Mouse (Mus musculus) liver, embryonic 16.5 days (tissue): ENCODE data around the gene Ccdc18. TPM values are rescaled to one million over a fixed set of nuclear protein-coding genes. Genes with fewer than 3 reads are reported as not detected.
"Not testable (repeated sequence)": the region's sequence is repeated elsewhere in the genome, so short reads cannot be mapped to it uniquely, and the experiment has no call there.

Source experiments
- ATAC-seq: fragments of 200-750 bp; cut with Nextera tagmentation; 2 replicates; pipeline ENCODE4 v1.8.0; 2017; ENCODE audit warnings: low read depth, mild to moderate bottlenecking, moderate number of reproducible peaks, moderate library complexity
- H3K27ac ChIP-seq: fragments of 300-500 bp; sonication (generic); 2 replicates; pipeline ENCODE4 v1.5.1; 2014; ENCODE audit warnings: mild to moderate bottlenecking, low read length
- H3K27me3 ChIP-seq: fragments of 300-500 bp; sonication (generic); 2 replicates; pipeline ENCODE4 v1.6.1; 2014; ENCODE audit warnings: low read depth, low read length, mixed read lengths; ENCODE audit not compliant: control insufficient read depth, insufficient read depth
- H3K36me3 ChIP-seq: fragments of 300-500 bp; sonication (generic); 2 replicates; pipeline ENCODE4 v1.6.1; 2014; ENCODE audit warnings: mild to moderate bottlenecking; ENCODE audit not compliant: control insufficient read depth, insufficient read depth
- H3K4me1 ChIP-seq: fragments of 300-500 bp; sonication (generic); 2 replicates; pipeline ENCODE4 v1.6.1; 2014; ENCODE audit warnings: low read depth, low read length, mixed read lengths; ENCODE audit not compliant: control insufficient read depth
- H3K4me2 ChIP-seq: fragments of 300-500 bp; sonication (generic); 2 replicates; pipeline ENCODE4 v1.6.1; 2014; ENCODE audit warnings: low read depth, low read length, mixed read lengths
- H3K4me3 ChIP-seq: fragments of 300-500 bp; sonication (generic); 2 replicates; pipeline ENCODE4 v1.5.1; 2014; ENCODE audit warnings: low read depth, mild to moderate bottlenecking, low read length
- H3K9ac ChIP-seq: fragments of 300-500 bp; sonication (generic); 2 replicates; pipeline ENCODE4 v1.6.1; 2014; ENCODE audit warnings: low read depth, low read length
- H3K9me3 ChIP-seq: fragments of 300-500 bp; sonication (generic); replicated peaks from 2 replicates; pipeline ENCODE4 v1.6.1; 2016; ENCODE audit warnings: low read length; ENCODE audit not compliant: control insufficient read depth
- WGBS: fragments of 180-500 bp; shearing (Covaris S2); extraction: QIAGEN DNeasy Blood & Tissue Kit; methylation state at CpG from one replicate; pipeline ENCODE4 v1.1.7; 2014; ENCODE audit not compliant: insufficient replicate concordance; 5-methylcytosine and 5-hydroxymethylcytosine counted together
- polyA plus RNA-seq: library from polyadenylated mRNA; unstranded; fragments of >200 nt; fragmentation: Nextera tagmentation; extraction: Ambion mirVana; gene quantifications from 2 replicates; pipeline ENCODE4 v1.2.1, GENCODE M21; 2015

The Ccdc18 gene
- 4.0 and 4.8 TPM in 2 replicates for polyA plus RNA-seq

DNA sequence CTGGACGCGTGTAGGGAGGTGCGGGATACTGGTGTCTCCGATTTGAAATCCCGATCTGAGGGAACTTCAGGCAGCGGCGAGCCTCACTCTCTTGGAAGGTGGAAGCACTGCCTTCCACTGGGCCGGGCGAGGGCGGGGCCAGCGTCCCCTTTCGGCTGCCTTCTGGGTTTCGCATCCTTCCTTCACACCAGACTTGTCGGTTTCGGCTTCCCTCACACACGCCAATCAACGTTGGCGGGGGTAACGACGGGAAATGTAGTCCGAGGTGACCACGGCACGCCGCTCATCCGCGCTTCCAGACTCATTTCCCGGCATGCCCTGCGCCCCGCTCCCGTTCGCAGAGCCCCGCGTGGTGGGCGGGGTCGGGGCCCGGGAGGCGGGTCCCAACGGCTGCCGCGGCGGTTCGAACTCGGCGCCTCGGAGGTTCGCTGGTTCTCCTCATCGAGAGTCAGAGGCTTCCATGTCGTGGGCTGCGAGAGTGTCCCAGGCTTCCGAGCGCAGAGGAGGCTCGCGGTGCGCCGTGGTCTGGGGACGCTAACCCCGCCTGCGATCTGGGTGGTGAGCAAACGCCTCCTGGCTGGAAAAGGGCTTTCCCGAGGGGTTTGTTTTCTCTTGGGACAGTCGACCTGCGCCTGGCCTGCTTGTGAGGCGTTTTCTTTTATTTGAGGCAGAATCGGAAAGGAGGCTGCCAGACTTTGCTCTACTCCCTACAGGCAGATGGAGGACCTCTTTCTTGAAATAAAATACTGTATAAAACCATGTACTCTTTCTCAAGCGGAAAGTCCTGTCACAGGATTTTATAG lies at the start of gene Ccdc18, which contains the start of gene Tmed5:
Gene Ccdc18 (plus strand): TSS at position 435 of the 803 bp plus-strand sequence.
Gene Tmed5 (minus strand): TSS at position 180 of the 803 bp plus-strand sequence.
- WGBS, result under 1% methylated on average over 63 of the region's 65 CpGs
- ATAC-seq, result peak; percentile 99
- no peaks in the 10 kb centered on the region for H3K27me3 ChIP-seq
- 0 out of 2 replicates have a peak, but pooled peaks cover 1% of the 10 kb centered on the region for H3K36me3 ChIP-seq
- no peaks in the 10 kb centered on the region for H3K9me3 ChIP-seq
- H3K9ac ChIP-seq, result peak within 1 kb of the TSS; percentile 93
- H3K4me3 ChIP-seq, result peak within 1 kb of the TSS; percentile 72
- peaks cover 8% of the 10 kb centered on the region for H3K4me1 ChIP-seq
- peak within 1 kb of the TSS; percentile 95 for H3K4me2 ChIP-seq
- peak within 1 kb of the TSS; percentile 92 for H3K27ac ChIP-seq

DNA sequence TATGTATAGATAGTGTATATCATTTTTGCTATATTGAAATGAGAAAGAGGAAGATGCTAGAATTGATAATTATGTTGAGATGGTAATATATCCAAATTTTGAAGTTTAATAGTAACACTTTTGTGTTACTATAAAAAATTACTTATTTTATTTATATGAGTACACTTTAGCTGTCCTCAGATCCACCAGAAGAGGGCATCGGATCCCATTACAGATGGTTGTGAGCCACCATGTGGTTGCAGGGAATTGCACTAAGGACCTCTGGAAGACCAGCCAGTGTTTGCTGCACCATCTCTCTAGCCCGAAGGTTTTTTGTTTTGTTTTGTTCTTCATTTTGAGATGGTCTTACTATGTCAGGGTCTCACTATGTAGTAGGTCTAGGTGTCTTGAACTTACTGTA lies 47.2 kb upstream of the Ccdc18 start:
- no peaks in the 10 kb centered on the region for H3K9me3 ChIP-seq
- WGBS, result 74% methylated on average over 2 of the region's 2 CpGs
- H3K36me3 ChIP-seq, result peaks cover 10% of the 10 kb centered on the region

DNA sequence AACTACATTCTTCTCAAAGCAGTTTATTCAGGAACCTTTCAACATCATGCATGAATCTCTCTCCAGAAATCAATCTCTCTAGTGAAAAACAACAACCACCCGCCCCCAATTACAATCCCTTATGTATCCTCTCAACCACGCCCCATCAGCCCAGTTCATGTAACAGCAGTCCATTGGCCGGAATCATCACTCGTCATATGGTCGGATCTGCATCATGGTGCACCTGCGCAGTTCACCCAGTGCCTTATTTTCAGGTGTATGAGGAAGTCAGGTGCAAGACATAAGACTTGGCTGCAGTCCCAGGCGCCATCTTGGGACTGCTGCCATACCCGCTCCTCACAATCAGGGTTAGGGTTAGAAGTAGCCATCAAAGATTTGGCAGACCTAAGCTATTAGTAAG lies 39.9 kb upstream of the Ccdc18 start:
- 91% methylated on average over 8 of the region's 8 CpGs for WGBS
- H3K36me3 ChIP-seq, H3K9me3 ChIP-seq, ATAC-seq, H3K4me2 ChIP-seq, H3K27me3 ChIP-seq, H3K4me1 ChIP-seq, H3K9ac ChIP-seq, H3K4me3 ChIP-seq, H3K27ac ChIP-seq: not testable (repeated sequence)

More for the DNA sequence above, 47.2 kb upstream of the Ccdc18 start:
- Histone ChIP-seq H3K4me3 (no peak overlapping the region), H3K27me3 (no peaks in the 10 kb centered on the region), H3K4me2 (no peak overlapping the region), H3K4me1 (no peaks in the 10 kb centered on the region), H3K9ac (no peak overlapping the region), H3K27ac (no peak overlapping the region)
- no peak for ATAC-seq

DNA sequence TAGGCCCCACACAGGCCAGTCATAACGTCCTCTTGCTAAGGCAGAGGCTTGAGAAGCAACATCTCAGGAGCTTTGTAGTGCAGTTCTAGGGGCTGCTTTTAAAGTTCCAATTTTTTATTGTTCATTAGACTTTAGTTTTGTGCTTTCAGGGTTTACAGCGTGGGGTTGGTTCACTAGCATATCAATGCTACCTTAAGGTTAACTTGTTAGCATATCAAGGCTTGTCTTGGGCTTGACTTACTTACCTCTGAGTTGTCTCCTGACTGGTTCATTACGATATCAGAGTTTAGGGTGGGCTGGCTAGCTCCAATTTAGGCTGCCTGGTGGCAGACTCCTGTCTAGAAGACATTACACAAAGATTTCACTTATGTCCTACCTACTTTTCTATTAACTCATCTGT lies 35.0 kb upstream of the Ccdc18 start:
- H3K27ac ChIP-seq, result no peak overlapping the region
- peaks cover 8% of the 10 kb centered on the region for H3K36me3 ChIP-seq
- no peak overlapping the region for H3K4me2 ChIP-seq
- no peak overlapping the region for H3K9ac ChIP-seq
- no peak for ATAC-seq
- 82% methylated on average over 3 of the region's 3 CpGs for WGBS
- no peaks in the 10 kb centered on the region for H3K9me3 ChIP-seq
- no peak overlapping the region for H3K4me3 ChIP-seq
- H3K4me1 ChIP-seq, result no peaks in the 10 kb centered on the region
- H3K27me3 ChIP-seq, result no peaks in the 10 kb centered on the region

DNA sequence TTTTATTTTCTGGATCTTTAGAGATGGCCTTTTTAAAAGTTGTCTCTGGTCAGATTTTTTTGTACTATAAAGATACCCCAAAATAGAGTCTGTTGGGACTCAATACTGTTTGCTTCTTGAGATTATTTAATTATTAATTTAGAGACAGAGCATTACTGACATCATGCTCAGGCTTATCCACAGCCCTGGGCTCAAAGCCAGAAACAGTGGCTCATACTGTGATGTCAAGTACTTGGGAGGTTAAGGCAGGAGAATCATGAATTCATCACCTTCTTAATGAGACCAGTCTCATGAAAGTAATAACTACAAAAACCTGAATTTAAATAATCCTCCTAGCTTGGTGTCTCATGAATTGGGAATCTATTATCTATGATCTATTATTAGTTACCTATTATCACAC lies 32.5 kb upstream of the Ccdc18 start:
- no peaks in the 10 kb centered on the region for H3K4me1 ChIP-seq
- H3K36me3 ChIP-seq, result peaks cover 8% of the 10 kb centered on the region
- H3K4me3 ChIP-seq, result no peak overlapping the region
- no peaks in the 10 kb centered on the region for H3K9me3 ChIP-seq
- ATAC-seq, result no peak
- H3K27me3 ChIP-seq, result no peaks in the 10 kb centered on the region
- no peak overlapping the region for H3K9ac ChIP-seq
- no peak overlapping the region for H3K4me2 ChIP-seq
- no peak overlapping the region for H3K27ac ChIP-seq

DNA sequence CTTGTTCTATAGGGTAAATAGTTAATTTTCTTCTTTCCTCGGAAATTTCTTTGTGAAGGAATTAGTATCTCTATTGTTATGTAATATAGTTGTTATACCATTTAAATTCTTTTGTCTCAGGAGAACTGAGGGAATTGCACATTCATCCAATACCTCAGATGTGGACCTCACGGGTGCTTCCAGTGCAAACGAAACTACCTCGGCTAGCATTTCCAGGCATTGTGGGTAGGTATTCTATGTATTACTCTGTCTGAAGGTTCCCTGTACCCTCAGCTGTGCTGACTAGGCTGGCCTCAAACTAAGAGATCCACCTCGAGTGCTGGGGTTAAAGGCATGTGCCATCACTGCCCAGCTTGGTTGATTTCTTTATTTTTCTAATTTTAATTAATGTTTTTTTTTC lies 28.4 kb upstream of the Ccdc18 start:
- Histone ChIP-seq H3K27ac (no peak overlapping the region), H3K9ac (no peak overlapping the region), H3K27me3 (no peaks in the 10 kb centered on the region), H3K36me3 (peaks cover 14% of the 10 kb centered on the region), H3K4me2 (no peak overlapping the region), H3K4me3 (no peak overlapping the region), H3K9me3 (no peaks in the 10 kb centered on the region), H3K4me1 (no peaks in the 10 kb centered on the region)
- ATAC-seq, result no peak
- WGBS, result 87% methylated on average over 5 of the region's 5 CpGs

DNA sequence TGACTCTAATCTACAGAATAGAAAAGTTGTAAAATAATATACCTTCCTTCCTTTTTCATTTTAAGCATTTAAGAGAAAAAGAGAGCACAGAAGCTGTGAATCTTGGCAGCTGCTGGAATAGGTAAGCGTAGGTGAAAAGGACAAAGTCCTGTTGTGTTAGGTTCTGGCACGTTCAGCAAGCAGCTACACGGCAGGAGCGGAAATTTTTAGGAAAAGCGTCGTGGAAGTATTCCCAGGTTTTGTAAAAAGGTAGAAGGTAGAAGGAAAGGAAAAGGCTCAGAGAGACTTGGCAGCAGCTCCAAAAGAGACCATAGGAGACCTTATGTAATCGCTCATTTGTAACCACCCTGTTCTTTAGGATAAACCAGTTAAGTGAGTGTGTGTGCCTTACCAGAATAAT lies 23.3 kb upstream of the Ccdc18 start:
- WGBS, result 80% methylated on average over 7 of the region's 7 CpGs

DNA sequence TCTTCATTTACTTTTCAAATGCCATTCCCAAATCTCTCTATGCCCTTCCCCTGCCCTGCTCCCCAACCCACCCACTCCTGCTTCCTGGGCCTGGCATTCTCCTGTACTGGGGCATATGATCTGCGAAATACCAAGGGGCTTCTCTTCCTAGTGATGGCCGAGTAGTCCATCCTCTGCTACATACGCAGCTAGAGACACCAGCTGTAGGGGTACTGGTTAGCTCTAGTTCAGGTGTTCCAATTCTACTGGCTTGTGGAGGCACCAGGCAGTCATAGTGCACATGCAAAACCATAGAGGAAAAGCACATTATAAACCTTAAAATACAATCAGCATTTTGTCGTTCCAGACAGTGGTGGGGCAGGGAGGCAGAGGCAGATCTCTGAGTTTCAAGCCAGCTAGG lies 15.0 kb upstream of the Ccdc18 start:
- H3K27ac ChIP-seq, result no peak overlapping the region
- H3K9me3 ChIP-seq, result no peaks in the 10 kb centered on the region
- H3K4me2 ChIP-seq, result no peak overlapping the region
- H3K4me3 ChIP-seq, result no peak overlapping the region
- H3K4me1 ChIP-seq, result no peaks in the 10 kb centered on the region
- no peaks in the 10 kb centered on the region for H3K27me3 ChIP-seq
- H3K9ac ChIP-seq, result no peak overlapping the region
- ATAC-seq, result no peak
- WGBS, result 74% methylated on average over 4 of the region's 4 CpGs
- no peaks in the 10 kb centered on the region for H3K36me3 ChIP-seq

More for the DNA sequence above, 23.3 kb upstream of the Ccdc18 start:
- Histone ChIP-seq H3K4me2 (no peak overlapping the region), H3K9me3 (no peaks in the 10 kb centered on the region), H3K4me1 (no peaks in the 10 kb centered on the region), H3K9ac (no peak overlapping the region), H3K4me3 (no peak overlapping the region), H3K27ac (no peak overlapping the region), H3K27me3 (no peaks in the 10 kb centered on the region), H3K36me3 (peaks cover 9% of the 10 kb centered on the region)
- no peak for ATAC-seq

DNA sequence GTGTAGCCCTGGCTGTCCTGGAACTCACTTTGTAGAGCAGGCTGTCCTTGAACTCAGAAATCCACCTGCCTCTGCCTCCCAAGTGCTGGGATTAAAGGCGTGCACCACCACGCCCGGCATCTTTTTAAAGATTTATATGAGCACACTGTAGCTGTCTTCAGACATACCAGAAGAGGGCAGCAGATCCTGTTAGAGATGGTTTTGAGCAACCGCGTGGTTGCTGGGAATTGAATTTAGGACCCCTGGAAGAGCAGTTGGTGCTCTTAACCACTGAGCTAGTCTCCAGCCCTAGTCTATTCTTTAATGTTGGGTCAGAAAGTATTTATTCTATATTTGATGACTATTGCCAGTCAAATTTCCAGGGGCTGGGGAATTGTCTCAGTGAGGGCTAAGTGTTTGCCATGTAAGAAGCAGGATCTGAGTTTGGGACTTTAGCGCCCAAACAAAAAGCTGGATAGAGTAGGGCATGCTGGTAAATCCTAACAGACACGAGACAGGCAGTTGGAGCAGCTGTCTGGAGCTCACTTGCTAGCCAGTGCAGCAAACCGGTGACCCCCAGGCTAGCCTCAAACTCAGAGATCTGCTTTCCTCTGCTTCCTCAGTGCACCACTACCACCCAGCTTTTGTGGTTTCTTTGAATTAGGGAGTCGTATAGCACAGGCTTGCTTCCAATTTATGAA lies 12.3 kb upstream of the Ccdc18 start:
- no peak overlapping the region for H3K9ac ChIP-seq
- H3K27ac ChIP-seq, result no peak overlapping the region
- no peaks in the 10 kb centered on the region for H3K4me1 ChIP-seq
- H3K27me3 ChIP-seq, result no peaks in the 10 kb centered on the region
- 77% methylated on average over 9 of the region's 9 CpGs for WGBS
- H3K36me3 ChIP-seq, result no peaks in the 10 kb centered on the region
- no peak overlapping the region for H3K4me2 ChIP-seq
- H3K9me3 ChIP-seq, result no peaks in the 10 kb centered on the region
- ATAC-seq, result no peak
- H3K4me3 ChIP-seq, result no peak overlapping the region
